Mouse (Mus musculus) testis, adult 2 months (tissue): ENCODE data around the gene Lrrc8d. TPM values are rescaled to one million over a fixed set of nuclear protein-coding genes. Genes with fewer than 3 reads are reported as not detected.

Experiments used
- H3K27ac ChIP-seq: fragments of 200-500 bp; 2 replicates; pipeline ENCODE4 v1.5.1; 2012; ENCODE audit warnings: low read depth, low read length; ENCODE audit not compliant: control insufficient read depth, insufficient read depth
- H3K27me3 ChIP-seq: fragments of 200-500 bp; 2 replicates; pipeline ENCODE4 v1.6.1; 2012; ENCODE audit warnings: mild to moderate bottlenecking, low read length, moderate library complexity; ENCODE audit not compliant: control insufficient read depth, insufficient read depth
- H3K36me3 ChIP-seq: fragments of 200-500 bp; 2 replicates; pipeline ENCODE4 v1.6.1; 2012; ENCODE audit warnings: mild to moderate bottlenecking, low read length; ENCODE audit not compliant: control insufficient read depth, insufficient read depth
- H3K4me1 ChIP-seq: fragments of 200-500 bp; 2 replicates; pipeline ENCODE4 v1.6.1; 2012; ENCODE audit warnings: low read length; ENCODE audit not compliant: control insufficient read depth, insufficient read depth
- H3K4me3 ChIP-seq: fragments of 200-500 bp; 2 replicates; pipeline ENCODE4 v1.5.1; 2012; ENCODE audit warnings: low read depth, mild to moderate bottlenecking, low read length, moderate library complexity, mixed read lengths; ENCODE audit not compliant: control insufficient read depth
- CTCF ChIP-seq: fragments of 200-500 bp; IDR thresholded peaks from 2 replicates; pipeline ENCODE4 v1.5.1; 2012; ENCODE audit warnings: low read depth, mild to moderate bottlenecking, inconsistent platforms, low read length, moderate library complexity; ENCODE audit not compliant: control insufficient read depth, insufficient read depth, insufficient replicate concordance
- POLR2A ChIP-seq: fragments of 200-500 bp; IDR thresholded peaks from 2 replicates; pipeline ENCODE4 v1.6.1; 2012; ENCODE audit warnings: low read depth, mild to moderate bottlenecking, inconsistent platforms, low read length, moderate library complexity; ENCODE audit not compliant: control insufficient read depth
- polyA plus RNA-seq: library from polyadenylated mRNA; depleted of rRNA; stranded (reverse); fragments of >200 nt; gene quantifications from 2 replicates; pipeline ENCODE4 v1.2.3, GENCODE M21; 2012

The Lrrc8d gene
- polyA plus RNA-seq, 1 experiment: 4.8 TPM

DNA sequence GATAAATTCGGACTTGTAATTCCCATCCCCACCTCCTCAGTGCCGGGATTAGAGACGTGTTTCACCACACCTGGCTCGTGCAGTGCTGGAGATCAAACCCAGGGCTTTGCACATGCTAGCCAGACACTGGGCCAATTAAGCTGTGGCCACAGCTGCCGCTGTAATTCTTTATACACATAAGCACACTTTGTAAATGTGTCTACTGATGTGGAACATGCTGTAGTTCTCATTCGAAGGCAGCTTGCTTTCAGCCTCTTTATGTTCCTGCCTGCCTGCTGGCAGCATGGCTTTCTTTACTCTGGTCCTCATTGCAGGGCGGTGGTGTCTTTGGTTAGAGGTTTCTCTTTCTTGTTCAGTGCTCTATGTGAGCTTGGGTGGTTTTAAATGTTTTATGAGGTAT, 40.7 kb downstream of the Lrrc8d start:
- Histone ChIP-seq H3K27me3 (no peaks in the 10 kb centered on the region), H3K4me1 (no peaks in the 10 kb centered on the region), H3K4me3 (no peak overlapping the region), H3K36me3 (no peaks in the 10 kb centered on the region), H3K27ac (no peak overlapping the region)
- TF ChIP-seq POLR2A (no peak), CTCF (no peak)

DNA sequence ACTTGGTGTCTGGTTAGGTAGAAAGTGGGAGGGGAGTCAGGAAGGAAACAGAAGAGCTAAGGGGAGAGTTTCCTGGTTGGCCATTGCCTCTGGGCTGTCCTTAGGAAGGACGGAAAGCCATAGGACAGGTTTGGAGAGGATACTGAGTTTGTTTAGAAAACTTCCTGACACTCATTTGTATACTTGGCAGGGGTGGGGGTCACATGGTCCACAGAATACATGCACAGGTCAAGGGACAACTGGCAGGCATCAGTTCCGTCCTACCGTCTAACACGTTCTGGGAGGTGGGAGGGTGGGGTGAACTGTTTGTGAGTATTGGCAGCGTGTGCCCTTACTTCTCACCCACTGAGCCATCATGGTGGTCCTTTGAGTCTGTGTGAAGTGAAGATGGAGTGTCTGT, 42.9 kb downstream of the Lrrc8d start:
- no peak overlapping the region for H3K4me3 ChIP-seq
- no peaks in the 10 kb centered on the region for H3K4me1 ChIP-seq
- no peak overlapping the region for H3K27ac ChIP-seq
- TF ChIP-seq CTCF (no peak), POLR2A (no peak)
- H3K27me3 ChIP-seq: no peaks in the 10 kb centered on the region
- H3K36me3 ChIP-seq: no peaks in the 10 kb centered on the region

DNA sequence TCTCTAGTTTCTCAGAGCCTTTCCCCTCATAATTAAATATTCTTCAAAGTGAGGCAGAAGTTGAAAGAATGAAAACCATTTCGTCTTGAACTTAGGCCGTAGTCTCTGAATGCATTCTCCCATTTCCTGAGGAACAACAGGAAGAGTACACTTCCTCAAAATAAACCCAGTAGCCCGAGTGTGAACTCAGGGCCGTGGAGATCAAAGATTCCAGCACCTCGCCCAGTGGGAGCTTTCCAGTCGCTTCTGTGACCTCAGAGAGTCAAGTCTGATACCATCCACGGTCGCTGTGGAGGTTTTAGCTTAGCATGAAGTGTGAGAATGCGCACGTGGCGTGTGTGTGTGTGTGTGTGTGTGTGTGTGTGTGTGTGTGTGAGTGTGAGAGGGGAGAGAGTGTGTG, 45.6 kb downstream of the Lrrc8d start:
- no peak for TF ChIP-seq POLR2A
- no peak for TF ChIP-seq CTCF
- Histone ChIP-seq H3K36me3 (no peaks in the 10 kb centered on the region), H3K4me3 (no peak overlapping the region)

DNA sequence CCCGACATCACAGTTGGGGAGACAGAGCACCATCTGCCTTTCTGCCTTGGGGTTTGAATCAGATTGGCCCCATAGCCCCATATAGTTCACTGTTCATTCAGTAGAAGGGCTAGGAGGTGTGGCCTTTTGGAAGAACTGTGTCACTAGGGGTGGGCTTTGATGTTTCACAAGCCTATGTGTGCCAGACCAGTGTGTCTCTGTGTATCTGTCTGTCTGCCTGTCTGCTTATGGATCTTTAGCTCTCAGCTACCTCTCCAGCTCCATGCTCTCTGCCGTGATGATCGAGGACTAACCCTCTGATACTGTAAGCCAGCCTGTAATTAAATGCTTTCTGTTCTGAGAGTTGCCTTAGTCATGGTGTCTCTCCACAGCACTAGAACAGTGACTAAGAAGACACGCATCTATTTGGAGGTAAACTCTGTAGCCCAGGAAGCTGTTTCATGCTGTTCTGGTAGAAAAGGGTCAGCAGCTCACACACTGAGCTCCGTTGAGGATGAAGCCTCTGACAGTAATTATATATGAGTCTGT, 46.2 kb downstream of the Lrrc8d start:
- Histone ChIP-seq H3K4me1 (no peaks in the 10 kb centered on the region), H3K36me3 (no peaks in the 10 kb centered on the region)

More for the DNA sequence above, 45.6 kb downstream of the Lrrc8d start:
- Histone ChIP-seq H3K27ac (no peak overlapping the region), H3K4me1 (no peaks in the 10 kb centered on the region), H3K27me3 (no peaks in the 10 kb centered on the region)

DNA sequence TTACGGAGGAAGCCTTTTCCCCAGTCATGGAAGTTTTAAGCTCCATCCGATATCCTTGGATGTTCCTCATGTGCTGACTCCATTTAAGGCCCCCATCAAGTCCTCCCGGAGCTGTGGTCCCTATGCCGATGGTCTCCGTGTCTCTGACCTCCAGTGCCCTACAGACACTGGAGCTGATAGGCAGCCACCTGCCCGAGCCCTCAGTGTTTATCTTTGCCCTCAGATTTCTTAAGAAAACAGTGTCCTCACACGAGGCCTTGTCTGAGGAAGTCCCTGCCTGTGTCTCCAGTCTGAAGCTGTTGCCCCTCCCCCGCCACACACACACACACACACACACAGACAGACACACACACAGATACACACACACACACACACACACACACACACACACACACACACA, 55.0 kb downstream of the Lrrc8d start:
- TF ChIP-seq CTCF (no peak), POLR2A (no peak)
- Histone ChIP-seq H3K4me3 (no peak overlapping the region), H3K27ac (no peak overlapping the region), H3K36me3 (no peaks in the 10 kb centered on the region), H3K4me1 (no peaks in the 10 kb centered on the region), H3K27me3 (no peaks in the 10 kb centered on the region)

More for the DNA sequence above, 46.2 kb downstream of the Lrrc8d start:
- no peak overlapping the region for H3K27ac ChIP-seq
- TF ChIP-seq POLR2A: no peak
- TF ChIP-seq CTCF: no peak
- no peaks in the 10 kb centered on the region for H3K27me3 ChIP-seq
- no peak overlapping the region for H3K4me3 ChIP-seq

DNA sequence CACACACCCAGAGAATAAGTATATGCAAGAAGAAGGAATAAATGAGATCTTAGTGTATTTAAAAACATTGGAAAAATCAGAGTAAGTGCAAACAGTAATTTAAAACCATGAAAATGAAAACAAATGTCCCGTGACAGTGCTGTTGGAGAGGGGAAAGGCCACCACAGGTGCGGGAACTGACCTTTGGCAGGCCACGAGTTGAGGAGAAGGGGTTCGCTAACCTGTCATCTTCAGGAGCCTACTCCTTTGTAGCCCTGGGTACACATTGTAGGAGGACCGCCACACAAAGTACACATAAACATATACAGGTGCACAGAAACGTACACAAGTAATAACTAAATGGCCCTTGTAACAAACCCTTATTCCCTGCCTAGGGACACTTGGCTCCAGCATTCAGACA, 55.7 kb downstream of the Lrrc8d start:
- TF ChIP-seq CTCF (no peak), POLR2A (no peak)
- H3K36me3 ChIP-seq: no peaks in the 10 kb centered on the region
- no peaks in the 10 kb centered on the region for H3K4me1 ChIP-seq
- no peak overlapping the region for H3K27ac ChIP-seq
- H3K27me3 ChIP-seq: no peaks in the 10 kb centered on the region
- H3K4me3 ChIP-seq: no peak overlapping the region

DNA sequence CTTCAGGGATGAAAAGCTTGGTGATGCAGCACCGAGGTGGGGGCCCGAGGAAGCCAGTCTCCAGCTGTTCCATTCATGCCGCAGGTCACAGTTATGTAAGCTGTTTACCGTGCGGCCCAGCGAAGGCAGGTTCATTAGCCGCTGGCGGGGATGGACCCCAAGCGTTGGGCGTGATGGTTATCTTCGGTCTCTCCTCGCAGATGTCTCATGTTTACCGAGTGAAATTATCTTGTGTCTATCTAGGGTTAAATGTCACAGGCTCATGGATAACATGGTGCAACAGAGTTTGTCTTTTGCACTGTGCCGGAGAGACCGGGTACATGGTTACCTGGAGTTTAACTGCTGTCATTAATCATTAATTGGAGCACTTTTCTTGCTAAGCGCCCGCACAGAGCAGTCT, 58.2 kb downstream of the Lrrc8d start:
- Histone ChIP-seq H3K27me3 (no peaks in the 10 kb centered on the region), H3K36me3 (no peaks in the 10 kb centered on the region), H3K27ac (no peak overlapping the region), H3K4me3 (no peak overlapping the region), H3K4me1 (no peaks in the 10 kb centered on the region)
- TF ChIP-seq CTCF (no peak), POLR2A (no peak)

DNA sequence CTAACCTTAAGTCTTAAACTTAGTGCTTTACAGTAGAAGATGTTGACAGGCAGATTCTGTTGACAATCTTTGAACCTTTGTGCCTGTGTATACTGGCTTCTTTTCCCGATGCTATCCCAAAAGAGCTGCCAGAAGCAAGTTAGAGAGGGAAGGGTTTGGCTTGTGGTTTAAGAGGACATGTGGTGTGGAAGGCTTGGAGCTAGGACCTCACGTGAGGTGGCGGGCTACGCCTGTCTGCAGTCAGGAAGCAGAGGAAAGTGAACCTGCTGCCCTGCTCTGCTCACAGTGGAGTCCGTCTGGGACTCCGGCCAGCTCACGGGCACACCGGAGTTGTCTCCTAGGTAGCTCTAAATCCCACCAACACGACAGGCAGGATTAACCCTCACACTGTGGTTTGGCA, 59.1 kb downstream of the Lrrc8d start:
- no peak overlapping the region for H3K4me3 ChIP-seq
- H3K36me3 ChIP-seq: no peaks in the 10 kb centered on the region
- H3K4me1 ChIP-seq: no peaks in the 10 kb centered on the region
- no peaks in the 10 kb centered on the region for H3K27me3 ChIP-seq
- H3K27ac ChIP-seq: no peak overlapping the region
- no peak for TF ChIP-seq POLR2A
- no peak for TF ChIP-seq CTCF
